ENCODE assay signal across 22 mouse cellular contexts in the genomic region with DNA sequence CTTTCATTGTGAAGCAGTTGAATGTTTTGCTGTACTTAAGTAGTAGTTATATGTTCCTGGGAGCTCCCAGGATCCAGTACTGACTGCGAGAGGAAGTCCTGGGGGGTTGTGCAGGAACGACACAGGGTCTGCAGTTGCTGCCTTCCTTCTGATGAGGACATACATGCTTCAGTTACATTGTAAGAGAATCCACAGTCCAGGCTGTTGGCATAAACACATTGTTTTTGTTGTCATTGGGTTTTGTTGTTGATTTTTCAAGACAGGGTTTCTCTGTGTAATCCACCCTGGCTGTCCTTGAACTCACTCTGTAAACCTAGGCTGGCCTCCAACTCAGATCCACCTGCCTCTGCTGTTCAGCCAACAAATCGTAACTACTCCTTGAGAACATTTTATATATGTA.
"Had no signal": no experiment of that assay in that cellular context is flagged by ENCODE, and none has a peak within 500 bp of the region (broad histone marks: within the 10 kb centered on the region; RNA-seq: fewer than 3 reads in every experiment).

No protein-coding gene starts in this region.

- H3K4me3 ChIP-seq: intestine, embryonic 15.5 days; kidney, embryonic 15.5 days; lung, embryonic 15.5 days; megakaryocyte, embryonic 14.5 days; midbrain, embryonic 10.5 days; midbrain, embryonic 13.5 days; myocyte; stomach, embryonic 15.5 days had no signal

- H3K9ac ChIP-seq: intestine, embryonic 15.5 days; kidney, embryonic 15.5 days; liver, embryonic 14.5 days; lung, embryonic 15.5 days; midbrain, embryonic 13.5 days; stomach, embryonic 15.5 days had no signal

- H3K9me3 ChIP-seq: intestine, embryonic 15.5 days; kidney, embryonic 15.5 days; lung, embryonic 15.5 days; megakaryocyte, embryonic 14.5 days; midbrain, embryonic 10.5 days; midbrain, embryonic 13.5 days; stomach, embryonic 15.5 days had no signal

- ATAC-seq: intestine, embryonic 15.5 days; midbrain, embryonic 13.5 days; midbrain, embryonic 16.5 days had no signal

- H3K4me1 ChIP-seq: stomach, embryonic 15.5 days had no signal

- H3K27me3 ChIP-seq: intestine, embryonic 15.5 days; kidney, embryonic 15.5 days; lung, embryonic 15.5 days; megakaryocyte, embryonic 14.5 days; midbrain, embryonic 13.5 days; stomach, embryonic 15.5 days had no signal

- H3K4me2 ChIP-seq: intestine, embryonic 15.5 days; kidney, embryonic 15.5 days; lung, embryonic 15.5 days; midbrain, embryonic 13.5 days; stomach, embryonic 15.5 days had no signal

- H3K36me3 ChIP-seq: intestine, embryonic 15.5 days; kidney, embryonic 15.5 days; lung, embryonic 15.5 days; midbrain, embryonic 10.5 days; midbrain, embryonic 13.5 days; stomach, embryonic 15.5 days had no signal

- DNase-seq: kidney, adult 11 months; kidney, adult 8-10 months; kidney, postnatal 10 days; kidney, postnatal 36 days; lung, adult 18-20 months; lung, postnatal 10 days; lung, postnatal 36 days; right cerebral cortex, adult 18-20 months; right cerebral cortex, postnatal 14 days; right cerebral cortex, postnatal 4 days; thymus, adult 18-20 months; thymus, postnatal 36 days had no signal

- H3K27ac ChIP-seq: intestine, embryonic 15.5 days; kidney, embryonic 15.5 days; liver, embryonic 14.5 days; lung, embryonic 15.5 days; midbrain, embryonic 10.5 days; midbrain, embryonic 13.5 days; stomach, embryonic 15.5 days had no signal
